Mouse (Mus musculus) kidney, postnatal 4 days (tissue): ENCODE results near the gene Mical3.

Experiments used
- DNase-seq, 2 experiments: peaks; one replicate each; pipeline ENCODE4 v3.0.0; 2021; ENCODE audit warnings: mixed read lengths in 2 of 2

The Mical3 gene

GRCm38 (mm10) chr6:121004959-121005358 lies 125.8 kb downstream of the Mical3 start:
- peak in 1 of 2 experiments; percentile 31 for DNase-seq

- no peak for DNase-seq
These were observed 127.8 kb downstream of the Mical3 start for GRCm38 (mm10) chr6:121002952-121003351.

GRCm38 (mm10) chr6:120999860-121000526 lies 130.8 kb downstream of the Mical3 start:
- no peak for DNase-seq

- no peak for DNase-seq
These were observed 131.7 kb downstream of the Mical3 start for GRCm38 (mm10) chr6:120999087-120999486.

- no peak for DNase-seq
These were observed 134.2 kb downstream of the Mical3 start for GRCm38 (mm10) chr6:120996607-120997006.

GRCm38 (mm10) chr6:120995541-120995940 lies 135.3 kb downstream of the Mical3 start:
- DNase-seq: no peak

GRCm38 (mm10) chr6:120991857-120992256 lies 138.9 kb downstream of the Mical3 start:
- no peak for DNase-seq

- no peak for DNase-seq
These were observed 143.2 kb downstream of the Mical3 start for GRCm38 (mm10) chr6:120987571-120988084.

- no peak for DNase-seq
These were observed 143.6 kb downstream of the Mical3 start for GRCm38 (mm10) chr6:120987164-120987563.

- DNase-seq: no peak
These were observed 144.6 kb downstream of the Mical3 start for GRCm38 (mm10) chr6:120986172-120986571.

GRCm38 (mm10) chr6:120982314-120982713 lies 148.5 kb downstream of the Mical3 start:
- DNase-seq: no peak

GRCm38 (mm10) chr6:120981537-120981936 lies 149.3 kb downstream of the Mical3 start:
- DNase-seq: peak; percentile 21 to 40

- peak; percentile 65 to 75 for DNase-seq
These were observed 152.7 kb downstream of the Mical3 start for GRCm38 (mm10) chr6:120978019-120978621.

GRCm38 (mm10) chr6:120976991-120977390 lies 153.8 kb downstream of the Mical3 start:
- DNase-seq: no peak

- DNase-seq: no peak
These were observed 154.7 kb downstream of the Mical3 start for GRCm38 (mm10) chr6:120976097-120976496.

- DNase-seq: peak; percentile 89
These were observed 158.8 kb downstream of the Mical3 start for GRCm38 (mm10) chr6:120971797-120972590.

GRCm38 (mm10) chr6:120970939-120971796 lies 159.6 kb downstream of the Mical3 start:
- no peak for DNase-seq

- DNase-seq: no peak
These were observed 165.0 kb downstream of the Mical3 start for GRCm38 (mm10) chr6:120965814-120966213.

GRCm38 (mm10) chr6:120964179-120964578 lies 166.6 kb downstream of the Mical3 start:
- DNase-seq: no peak

- DNase-seq: no peak
These were observed 170.3 kb downstream of the Mical3 start for GRCm38 (mm10) chr6:120960338-120961030.

GRCm38 (mm10) chr6:120957331-120957730 lies 173.5 kb downstream of the Mical3 start:
- no peak for DNase-seq
